Mouse (Mus musculus) neutrophil, adult 5-6 weeks (primary cell): ENCODE results near the gene Lamc1. TPM values are rescaled to one million over a fixed set of nuclear protein-coding genes. Genes with fewer than 3 reads are reported as not detected.

ENCODE experiments used
- ATAC-seq: fragments of 151-379, 151-347 bp; 2 replicates; pipeline ENCODE4 v1.8.0; 2017; ENCODE audit warnings: mild to moderate bottlenecking, moderate TSS enrichment; ENCODE audit not compliant: insufficient number of reproducible peaks, poor library complexity, low FRiP score, severe bottlenecking; ENCODE audit errors: extremely low read depth
- total RNA-seq: library from RNA; stranded (forward); fragments of 200-1000 nt; gene quantifications from 2 replicates; pipeline ENCODE4 v1.2.3, GENCODE M21; 2017

Gene Lamc1
- total RNA-seq, 1 experiment from 2014 or later = 13.8 TPM

DNA sequence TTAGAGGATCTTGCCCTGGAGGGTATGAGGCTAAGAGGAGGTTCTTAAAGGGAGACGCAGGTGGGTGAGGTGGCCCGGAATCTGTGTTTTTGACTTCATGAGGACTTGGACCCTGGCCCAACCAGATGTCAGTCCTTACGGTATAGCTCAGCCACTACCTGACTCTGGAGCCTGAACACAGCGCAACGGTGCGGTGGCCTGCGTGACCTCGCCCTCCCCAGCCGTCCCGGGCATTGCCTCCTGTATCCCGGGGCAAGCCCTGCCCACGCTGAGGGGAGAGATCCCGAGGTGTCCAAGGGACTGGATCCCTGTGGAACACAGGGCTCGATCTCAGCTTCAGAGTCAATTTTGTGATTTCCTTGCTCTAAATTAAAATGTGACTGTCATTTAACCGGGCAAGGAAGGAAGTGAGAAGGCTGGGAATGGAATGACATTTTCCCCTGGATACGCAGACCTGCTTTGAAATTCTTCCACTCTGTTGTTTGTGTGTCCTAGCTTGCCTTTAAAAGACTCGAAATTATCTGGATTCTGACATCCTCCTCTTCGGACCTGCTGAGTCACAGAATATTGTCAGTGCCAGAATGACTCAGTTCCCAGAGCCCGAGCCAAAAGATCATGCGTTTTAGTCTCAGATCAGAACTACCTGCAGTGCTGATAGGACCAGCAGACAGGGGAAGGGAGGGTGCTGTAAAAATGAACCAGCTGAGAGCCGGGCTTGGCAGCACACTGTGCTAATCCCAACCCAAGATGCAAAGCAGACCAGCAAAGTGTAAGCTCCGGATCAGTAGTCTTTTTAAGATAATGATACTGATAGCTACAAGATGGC lies 923 bp upstream of the Lamc1 start:
- peak; percentile 20 for ATAC-seq

GRCm38 (mm10) chr1:153331796-153332443 lies 666 bp downstream of the Lamc1 start:
- peak; percentile 73 for ATAC-seq

DNA sequence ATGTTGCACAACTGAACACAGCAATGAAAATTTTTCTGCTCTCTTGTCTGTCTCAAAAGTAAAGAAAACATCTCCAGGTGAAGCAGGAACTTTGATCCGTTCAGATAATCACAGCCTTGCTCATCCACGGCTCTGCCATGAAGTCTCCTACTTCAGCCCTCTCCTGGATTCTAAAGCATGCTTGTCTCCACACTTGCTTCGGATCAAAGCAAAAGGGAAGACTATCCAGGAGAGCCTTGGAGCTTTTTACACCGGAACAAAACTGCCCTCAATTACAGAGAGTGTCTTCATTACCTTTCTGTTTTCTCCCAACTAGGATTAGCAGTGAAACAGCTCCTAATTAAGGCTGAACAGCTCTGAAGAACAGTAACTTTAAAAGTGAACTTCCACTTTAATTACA lies 1.4 kb downstream of the Lamc1 start:
- no peak for ATAC-seq

GRCm38 (mm10) chr1:153329306-153329705 lies 3.3 kb downstream of the Lamc1 start:
- no peak for ATAC-seq

DNA sequence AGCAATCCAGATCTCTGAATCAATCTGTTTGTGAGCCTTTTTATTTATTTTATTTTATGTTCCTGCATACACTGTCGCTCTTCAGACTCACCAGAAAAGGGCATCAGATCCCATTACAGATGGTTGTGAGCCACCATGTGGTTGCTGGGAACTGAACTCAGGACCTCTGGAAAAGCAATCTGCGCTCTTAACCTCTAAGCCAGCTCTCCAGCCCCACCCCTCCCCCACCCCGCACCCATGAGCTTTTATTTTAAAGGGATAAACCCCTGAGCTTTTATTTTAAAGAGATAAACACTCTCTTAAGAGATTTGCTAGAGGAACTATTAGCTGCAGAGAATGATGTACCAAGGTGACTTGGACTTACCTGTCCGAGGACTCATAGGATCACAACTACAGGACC lies 5.5 kb downstream of the Lamc1 start:
- no peak for ATAC-seq

DNA sequence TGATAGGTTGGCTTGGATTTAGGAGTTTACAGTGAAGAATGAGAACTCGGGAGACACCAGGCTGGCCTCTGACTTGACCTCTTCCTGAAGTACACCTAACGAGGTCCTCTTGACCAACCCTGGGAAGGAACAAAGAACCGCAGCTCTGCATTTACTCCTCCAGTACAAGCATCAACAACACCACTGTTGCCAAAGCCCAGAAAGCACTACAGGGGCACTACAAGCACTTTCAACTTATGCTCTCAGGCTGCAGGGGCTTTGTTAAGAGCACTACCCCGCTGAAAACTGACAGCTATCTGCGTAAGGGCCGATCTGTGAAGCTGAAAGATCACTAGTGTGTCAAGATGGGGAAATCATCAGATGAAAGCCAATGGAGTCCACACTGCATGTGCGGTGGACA lies 6.4 kb downstream of the Lamc1 start:
- no peak for ATAC-seq

DNA sequence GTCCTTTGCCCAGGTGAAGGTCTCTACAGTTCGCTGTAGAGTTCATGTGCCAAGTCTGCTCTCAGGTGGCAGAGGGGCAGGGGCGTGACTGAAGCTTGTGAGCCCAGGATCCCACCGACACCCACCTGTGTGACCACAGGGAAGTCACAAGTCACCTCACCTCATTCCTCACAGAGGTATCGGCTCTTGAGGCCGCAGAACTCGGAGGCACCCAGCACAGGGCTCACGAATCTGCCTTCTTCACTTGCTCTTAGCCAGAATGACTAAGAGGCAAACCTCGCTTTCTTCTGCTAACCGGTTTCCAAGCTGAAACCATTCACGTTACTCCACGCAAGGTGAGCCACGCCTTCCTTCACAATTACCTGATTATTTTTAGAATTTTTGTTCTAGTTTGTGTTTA lies 11.2 kb downstream of the Lamc1 start:
- ATAC-seq = no peak

DNA sequence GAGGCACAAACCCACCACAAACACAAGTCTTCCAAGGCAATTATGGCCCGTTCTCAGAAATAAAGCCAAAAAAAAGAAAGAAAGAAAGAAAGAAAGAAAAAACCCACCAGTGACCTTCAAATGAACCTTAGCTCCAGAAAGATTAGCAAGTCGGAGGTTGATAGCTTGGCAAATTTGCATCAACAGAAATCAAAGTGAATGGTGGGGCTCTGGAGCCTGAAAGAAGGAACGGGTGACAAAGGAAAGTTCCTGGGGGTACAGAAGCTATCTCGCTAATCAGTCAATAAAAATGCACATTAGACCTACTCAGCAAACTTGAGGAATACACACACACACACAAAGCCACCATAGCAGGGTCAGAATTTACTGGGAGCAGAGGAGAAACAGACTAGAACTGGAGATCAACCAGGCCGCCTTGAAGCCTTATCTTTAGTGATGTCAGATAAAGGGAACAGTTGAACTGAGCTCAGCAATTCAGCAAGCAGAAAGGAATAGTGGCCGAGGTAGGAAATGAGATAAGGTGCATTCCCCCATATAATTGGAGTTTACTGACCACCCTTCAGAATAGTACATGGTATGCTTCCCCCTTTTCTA lies 11.9 kb downstream of the Lamc1 start:
- ATAC-seq = no peak

GRCm38 (mm10) chr1:153320121-153320520 lies 12.5 kb downstream of the Lamc1 start:
- ATAC-seq = no peak

DNA sequence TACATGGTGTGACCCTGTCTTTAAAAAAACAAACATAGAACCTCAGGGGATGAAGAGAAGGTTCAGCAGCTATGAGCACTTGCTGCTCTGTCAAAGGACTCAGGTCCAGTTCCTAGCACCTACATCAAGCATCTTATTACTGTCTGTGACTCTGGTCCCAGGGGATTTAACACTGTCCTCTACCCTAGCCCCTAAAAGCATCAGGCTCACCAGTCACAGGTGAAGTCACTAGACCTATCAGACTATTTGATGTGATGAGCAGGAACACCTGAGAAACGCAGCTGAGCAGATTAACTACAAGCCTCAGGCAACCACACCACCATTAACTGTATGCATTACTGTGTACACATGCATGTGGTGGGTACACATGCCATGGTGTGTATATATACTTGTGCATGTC lies 13.8 kb downstream of the Lamc1 start:
- no peak for ATAC-seq

GRCm38 (mm10) chr1:153318287-153318686 lies 14.3 kb downstream of the Lamc1 start:
- ATAC-seq = no peak

- no peak for ATAC-seq
These were observed 14.9 kb downstream of the Lamc1 start for GRCm38 (mm10) chr1:153317486-153318260.

DNA sequence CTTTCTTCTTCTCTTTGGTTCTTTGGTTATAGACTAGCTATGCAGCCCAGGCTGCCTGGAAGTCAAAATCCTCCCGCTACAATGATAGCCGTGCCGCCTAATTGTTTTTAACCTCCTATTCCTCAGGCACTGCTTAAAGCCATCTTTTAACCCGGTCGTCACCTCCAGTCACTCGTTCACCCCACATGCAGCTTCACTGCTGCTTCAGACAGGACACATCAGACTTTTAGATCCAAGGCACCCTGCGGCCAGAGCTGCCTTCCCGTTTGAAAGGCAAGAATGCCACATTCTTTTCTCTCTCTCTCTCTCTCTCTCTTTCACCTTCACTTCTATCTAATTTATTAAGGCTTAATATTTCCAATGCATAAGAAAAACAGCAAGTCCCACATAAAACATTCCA lies 15.6 kb downstream of the Lamc1 start:
- ATAC-seq = no peak

- no peak for ATAC-seq
These were observed 16.3 kb downstream of the Lamc1 start for GRCm38 (mm10) chr1:153316286-153316685.

- no peak for ATAC-seq
These were observed 17.5 kb downstream of the Lamc1 start for GRCm38 (mm10) chr1:153315121-153315520.

- ATAC-seq = no peak
These were observed 19.6 kb downstream of the Lamc1 start for GRCm38 (mm10) chr1:153312992-153313391.

- ATAC-seq = no peak
These were observed 22.4 kb downstream of the Lamc1 start for GRCm38 (mm10) chr1:153310190-153310589.

- ATAC-seq = no peak
These were observed 23.3 kb downstream of the Lamc1 start for GRCm38 (mm10) chr1:153309310-153309709.

DNA sequence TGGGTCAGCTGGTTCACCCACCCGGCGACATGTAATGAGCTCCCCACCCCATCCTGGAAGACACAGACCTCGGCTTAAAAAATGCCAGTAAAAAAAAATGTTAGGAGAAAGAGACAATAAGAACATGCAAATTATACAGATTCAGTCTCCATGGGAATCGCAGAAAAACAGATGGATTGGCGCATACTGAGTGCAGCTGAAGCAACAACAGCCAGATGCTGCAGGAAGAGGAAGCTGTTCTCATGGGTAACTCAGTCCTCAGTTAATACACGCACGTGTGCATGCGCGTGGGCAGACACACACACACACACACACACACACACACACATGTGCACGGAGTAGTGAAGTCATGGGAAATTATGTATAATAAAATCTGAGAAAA lies 23.7 kb downstream of the Lamc1 start:
- ATAC-seq = peak; percentile 44; the same call in 1 of the 2 replicates
